Mouse (Mus musculus): ENCODE measurements around the gene Gm5108. TPM values are rescaled to one million over a fixed set of nuclear protein-coding genes. Genes with fewer than 3 reads are reported as not detected.

The Gm5108 gene
- polyA plus RNA-seq (2014; fragmentation: Nextera tagmentation; extraction: Ambion mirVana), result not detected in 2 replicates

GRCm38 (mm10) chr5:67941369-67941768, at the start of gene Gm5108:
Gm5108 (plus strand) TSS chr5:67941669.
- Histone ChIP-seq H3K27me3 (ENCODE audit: control insufficient read depth, insufficient read depth, low read length) (no peaks in the 10 kb centered on the region), H3K4me3 (ENCODE audit: low read depth, low read length) (no peak within 1 kb of the TSS), H3K9me3 (replicated peaks; ENCODE audit: control insufficient read depth, low read length) (no peaks in the 10 kb centered on the region), H3K27ac (replicated peaks; ENCODE audit: low read depth, low read length) (no peak within 1 kb of the TSS), H3K4me2 (ENCODE audit: low read depth, low read length) (no peak within 1 kb of the TSS), H3K9ac (replicated peaks; ENCODE audit: low read length) (no peak within 1 kb of the TSS), H3K36me3 (replicated peaks; ENCODE audit: control insufficient read depth, insufficient read depth, low read depth, low read length) (no peaks in the 10 kb centered on the region), H3K4me1 (ENCODE audit: control insufficient read depth, insufficient read depth, low read length) (no peaks in the 10 kb centered on the region)
- ATAC-seq (replicated peaks; ENCODE audit: insufficient number of reproducible peaks, low FRiP score, low TSS enrichment, low read depth) (no peak), DNase-seq (ENCODE audit: low spot score) (no peak)
- 95% methylated on average over 2 of the region's 2 CpGs for WGBS

- no peaks in the 10 kb centered on the region for H3K4me1 ChIP-seq (ENCODE audit: control insufficient read depth, insufficient read depth, low read length)
- DNase-seq (ENCODE audit: low spot score), result no peak
These were observed 42.5 kb upstream of the Gm5108 start for GRCm38 (mm10) chr5:67898921-67899320.

GRCm38 (mm10) chr5:67904555-67904954, 36.9 kb upstream of the Gm5108 start:
- Histone ChIP-seq H3K9me3 (replicated peaks; ENCODE audit: control insufficient read depth, low read length) (no peaks in the 10 kb centered on the region), H3K4me3 (ENCODE audit: low read depth, low read length) (no peak overlapping the region), H3K4me2 (ENCODE audit: low read depth, low read length) (no peak overlapping the region), H3K4me1 (ENCODE audit: control insufficient read depth, insufficient read depth, low read length) (no peaks in the 10 kb centered on the region), H3K9ac (replicated peaks; ENCODE audit: low read length) (no peak overlapping the region), H3K36me3 (replicated peaks; ENCODE audit: control insufficient read depth, insufficient read depth, low read depth, low read length) (no peaks in the 10 kb centered on the region), H3K27me3 (ENCODE audit: control insufficient read depth, insufficient read depth, low read length) (no peaks in the 10 kb centered on the region), H3K27ac (replicated peaks; ENCODE audit: low read depth, low read length) (no peak overlapping the region)
- no peak for DNase-seq (ENCODE audit: low spot score)
- ATAC-seq (replicated peaks; ENCODE audit: insufficient number of reproducible peaks, low FRiP score, low TSS enrichment, low read depth), result no peak
- WGBS, result 56% methylated on average over 2 of the region's 2 CpGs

More at GRCm38 (mm10) chr5:67898921-67899320, 42.5 kb upstream of the Gm5108 start:
- Histone ChIP-seq H3K27ac (replicated peaks; ENCODE audit: low read depth, low read length) (no peak overlapping the region), H3K36me3 (replicated peaks; ENCODE audit: control insufficient read depth, insufficient read depth, low read depth, low read length) (no peaks in the 10 kb centered on the region), H3K4me2 (ENCODE audit: low read depth, low read length) (no peak overlapping the region), H3K9me3 (replicated peaks; ENCODE audit: control insufficient read depth, low read length) (no peaks in the 10 kb centered on the region), H3K27me3 (ENCODE audit: control insufficient read depth, insufficient read depth, low read length) (no peaks in the 10 kb centered on the region), H3K4me3 (ENCODE audit: low read depth, low read length) (no peak overlapping the region), H3K9ac (replicated peaks; ENCODE audit: low read length) (no peak overlapping the region)
- WGBS, result 79% methylated on average over 1 of the region's 1 CpGs
- no peak for ATAC-seq (replicated peaks; ENCODE audit: insufficient number of reproducible peaks, low FRiP score, low TSS enrichment, low read depth)

- no peak overlapping the region for H3K9ac ChIP-seq (replicated peaks; ENCODE audit: low read length)
- H3K4me1 ChIP-seq (ENCODE audit: control insufficient read depth, insufficient read depth, low read length), result no peaks in the 10 kb centered on the region
- no peaks in the 10 kb centered on the region for H3K36me3 ChIP-seq (replicated peaks; ENCODE audit: control insufficient read depth, insufficient read depth, low read depth, low read length)
- no peak overlapping the region for H3K4me2 ChIP-seq (ENCODE audit: low read depth, low read length)
- 64% methylated on average over 4 of the region's 4 CpGs for WGBS
- H3K4me3 ChIP-seq (ENCODE audit: low read depth, low read length), result no peak overlapping the region
- H3K9me3 ChIP-seq (replicated peaks; ENCODE audit: control insufficient read depth, low read length), result no peaks in the 10 kb centered on the region
- ATAC-seq (replicated peaks; ENCODE audit: insufficient number of reproducible peaks, low FRiP score, low TSS enrichment, low read depth) (no peak), DNase-seq (ENCODE audit: low spot score) (no peak)
- H3K27ac ChIP-seq (replicated peaks; ENCODE audit: low read depth, low read length), result no peak overlapping the region
- no peaks in the 10 kb centered on the region for H3K27me3 ChIP-seq (ENCODE audit: control insufficient read depth, insufficient read depth, low read length)
These were observed 10.9 kb upstream of the Gm5108 start for GRCm38 (mm10) chr5:67930584-67930983.

GRCm38 (mm10) chr5:67931623-67932022, 9.8 kb upstream of the Gm5108 start:
- ATAC-seq (replicated peaks; ENCODE audit: insufficient number of reproducible peaks, low FRiP score, low TSS enrichment, low read depth), result no peak
- H3K4me2 ChIP-seq (ENCODE audit: low read depth, low read length), result no peak overlapping the region
- no peaks in the 10 kb centered on the region for H3K4me1 ChIP-seq (ENCODE audit: control insufficient read depth, insufficient read depth, low read length)
- DNase-seq (ENCODE audit: low spot score), result no peak
- H3K9ac ChIP-seq (replicated peaks; ENCODE audit: low read length), result no peak overlapping the region
- 68% methylated on average over 2 of the region's 2 CpGs for WGBS
- no peaks in the 10 kb centered on the region for H3K27me3 ChIP-seq (ENCODE audit: control insufficient read depth, insufficient read depth, low read length)
- no peak overlapping the region for H3K27ac ChIP-seq (replicated peaks; ENCODE audit: low read depth, low read length)
- H3K9me3 ChIP-seq (replicated peaks; ENCODE audit: control insufficient read depth, low read length), result no peaks in the 10 kb centered on the region
- no peak overlapping the region for H3K4me3 ChIP-seq (ENCODE audit: low read depth, low read length)
- H3K36me3 ChIP-seq (replicated peaks; ENCODE audit: control insufficient read depth, insufficient read depth, low read depth, low read length), result no peaks in the 10 kb centered on the region

- Histone ChIP-seq H3K4me1 (ENCODE audit: control insufficient read depth, insufficient read depth, low read length) (no peaks in the 10 kb centered on the region), H3K36me3 (replicated peaks; ENCODE audit: control insufficient read depth, insufficient read depth, low read depth, low read length) (no peaks in the 10 kb centered on the region), H3K27ac (replicated peaks; ENCODE audit: low read depth, low read length) (no peak overlapping the region), H3K27me3 (ENCODE audit: control insufficient read depth, insufficient read depth, low read length) (no peaks in the 10 kb centered on the region), H3K9ac (replicated peaks; ENCODE audit: low read length) (no peak overlapping the region), H3K9me3 (replicated peaks; ENCODE audit: control insufficient read depth, low read length) (no peaks in the 10 kb centered on the region), H3K4me2 (ENCODE audit: low read depth, low read length) (no peak overlapping the region), H3K4me3 (ENCODE audit: low read depth, low read length) (no peak overlapping the region)
- WGBS, result 54% methylated on average over 2 of the region's 2 CpGs
- no peak for ATAC-seq (replicated peaks; ENCODE audit: insufficient number of reproducible peaks, low FRiP score, low TSS enrichment, low read depth)
- DNase-seq (ENCODE audit: low spot score), result no peak
These were observed 1.7 kb downstream of the Gm5108 start for GRCm38 (mm10) chr5:67943199-67943598.

- Histone ChIP-seq H3K4me3 (ENCODE audit: low read depth, low read length) (no peak overlapping the region), H3K36me3 (replicated peaks; ENCODE audit: control insufficient read depth, insufficient read depth, low read depth, low read length) (no peaks in the 10 kb centered on the region), H3K9ac (replicated peaks; ENCODE audit: low read length) (no peak overlapping the region), H3K9me3 (replicated peaks; ENCODE audit: control insufficient read depth, low read length) (no peaks in the 10 kb centered on the region), H3K27me3 (ENCODE audit: control insufficient read depth, insufficient read depth, low read length) (no peaks in the 10 kb centered on the region), H3K4me1 (ENCODE audit: control insufficient read depth, insufficient read depth, low read length) (no peaks in the 10 kb centered on the region), H3K27ac (replicated peaks; ENCODE audit: low read depth, low read length) (no peak overlapping the region), H3K4me2 (ENCODE audit: low read depth, low read length) (no peak overlapping the region)
- ATAC-seq (replicated peaks; ENCODE audit: insufficient number of reproducible peaks, low FRiP score, low TSS enrichment, low read depth) (no peak), DNase-seq (ENCODE audit: low spot score) (no peak)
- 83% methylated on average over 1 of the region's 1 CpGs for WGBS
These were observed 2.8 kb downstream of the Gm5108 start for GRCm38 (mm10) chr5:67944074-67944785.

GRCm38 (mm10) chr5:67946321-67946720, 4.9 kb downstream of the Gm5108 start, which contains the start of gene Gm21905:
Gm21905 (minus strand) TSS chr5:67946421.
- Histone ChIP-seq H3K27ac (replicated peaks; ENCODE audit: low read depth, low read length) (no peak within 1 kb of the TSS), H3K4me1 (ENCODE audit: control insufficient read depth, insufficient read depth, low read length) (no peaks in the 10 kb centered on the region), H3K4me2 (ENCODE audit: low read depth, low read length) (no peak within 1 kb of the TSS), H3K4me3 (ENCODE audit: low read depth, low read length) (no peak within 1 kb of the TSS), H3K27me3 (ENCODE audit: control insufficient read depth, insufficient read depth, low read length) (no peaks in the 10 kb centered on the region), H3K9me3 (replicated peaks; ENCODE audit: control insufficient read depth, low read length) (no peaks in the 10 kb centered on the region), H3K9ac (replicated peaks; ENCODE audit: low read length) (no peak within 1 kb of the TSS), H3K36me3 (replicated peaks; ENCODE audit: control insufficient read depth, insufficient read depth, low read depth, low read length) (no peaks in the 10 kb centered on the region)
- ATAC-seq (replicated peaks; ENCODE audit: insufficient number of reproducible peaks, low FRiP score, low TSS enrichment, low read depth) (no peak), DNase-seq (ENCODE audit: low spot score) (no peak)
- 86% methylated on average over 5 of the region's 5 CpGs for WGBS
